Mouse (Mus musculus) liver, adult 2 months (tissue): ENCODE measurements at regions not wholly inside any gene's neighbourhood (a gene's known extent, or its start where the extent isn't known, plus 50 kb on each side); places are given as distances from the start of the nearest gene placed in this dataset.

Source experiments
- CTCF ChIP-seq: fragments of 200-500 bp; IDR thresholded peaks from 2 replicates; pipeline ENCODE4 v1.5.1; 2011; ENCODE audit warnings: low read depth, low read length, control low read depth
- POLR2A ChIP-seq: fragments of 200-500 bp; IDR thresholded peaks from 2 replicates; pipeline ENCODE4 v1.6.1; 2011; ENCODE audit warnings: low read length, control low read depth; ENCODE audit not compliant: insufficient read depth; ENCODE audit errors: extremely low read depth

- TF ChIP-seq CTCF (no peak), POLR2A (no peak)
Observed at GRCm38 (mm10) chr2:45757176-45757575, 640.0 kb upstream of the Zeb2 start.
